Mouse (Mus musculus): Measurements from ENCODE around the gene Kmt2d.
A peak's percentile ranks its signal among the peaks of the same experiment; 100 is the strongest.

Kmt2d gene

DNA sequence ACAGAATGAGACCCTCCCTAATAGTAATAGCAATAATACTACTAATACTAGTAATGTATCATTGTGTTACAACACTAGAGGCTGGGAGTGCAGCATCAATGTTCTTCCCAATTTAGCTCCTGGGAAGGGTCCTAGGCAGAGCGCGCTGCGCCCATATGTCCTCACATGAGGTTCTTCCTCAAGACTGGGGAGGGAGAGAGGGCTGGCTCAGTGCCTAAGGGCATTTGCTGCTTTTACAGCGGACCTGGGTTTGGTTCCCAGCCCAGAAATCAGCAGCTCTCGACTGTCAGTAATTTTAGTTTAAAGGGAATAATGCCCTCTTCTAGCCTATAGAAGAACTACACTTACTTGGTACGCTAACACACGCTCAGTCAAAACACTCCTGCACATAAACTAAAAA lies 16.5 kb upstream of the Kmt2d start:
- no peak for DNase-seq (ENCODE audit: low spot score in 2 of 2)

- DNase-seq (ENCODE audit: low spot score in 2 of 2): no peak
These were observed 15.8 kb upstream of the Kmt2d start for GRCm38 (mm10) chr15:98886667-98887387.

DNA sequence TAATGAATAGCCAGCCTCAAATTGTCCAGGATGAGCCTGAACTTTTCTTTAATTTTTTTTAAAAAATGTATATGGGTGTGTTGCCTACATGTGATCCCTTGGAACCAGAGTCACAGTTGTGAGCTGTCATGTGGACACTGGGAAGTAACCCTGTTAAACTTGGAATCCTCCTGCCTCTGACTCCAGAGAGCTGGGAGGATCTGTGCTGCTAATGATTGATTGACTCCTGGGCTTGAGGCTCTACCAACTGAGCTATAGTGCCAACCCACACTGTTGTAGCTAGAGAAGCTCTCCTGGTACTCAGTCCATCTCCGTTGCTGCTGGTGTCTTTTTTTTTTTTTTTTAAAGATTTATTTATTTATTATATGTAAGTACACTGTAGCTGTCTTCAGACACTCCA lies 13.1 kb upstream of the Kmt2d start:
- DNase-seq (ENCODE audit: low spot score in 2 of 2): no peak

DNA sequence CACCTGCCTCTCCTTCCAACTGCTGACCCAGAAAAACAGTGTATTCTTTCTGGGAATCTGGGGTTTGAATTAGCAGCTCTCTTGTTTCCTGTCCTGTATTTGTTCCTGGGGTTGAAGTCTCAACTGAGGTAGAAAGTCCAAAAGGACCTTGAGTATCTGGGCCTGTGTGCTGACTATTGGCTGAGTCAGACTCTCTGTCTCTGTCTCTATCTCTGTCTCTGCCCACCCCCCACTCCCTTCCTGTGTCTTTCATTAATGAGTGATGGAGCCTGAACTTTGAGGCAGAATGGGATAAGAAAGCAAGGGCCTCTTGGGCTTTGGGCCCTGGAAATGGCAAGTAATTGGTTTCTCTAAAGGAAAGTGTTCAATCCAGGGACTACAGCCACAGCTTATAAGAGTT lies 12.7 kb upstream of the Kmt2d start:
- no peak for DNase-seq (ENCODE audit: low spot score in 2 of 2)

- no peak for DNase-seq (ENCODE audit: low spot score in 2 of 2)
These were observed 10.6 kb upstream of the Kmt2d start for GRCm38 (mm10) chr15:98881656-98882008.

DNA sequence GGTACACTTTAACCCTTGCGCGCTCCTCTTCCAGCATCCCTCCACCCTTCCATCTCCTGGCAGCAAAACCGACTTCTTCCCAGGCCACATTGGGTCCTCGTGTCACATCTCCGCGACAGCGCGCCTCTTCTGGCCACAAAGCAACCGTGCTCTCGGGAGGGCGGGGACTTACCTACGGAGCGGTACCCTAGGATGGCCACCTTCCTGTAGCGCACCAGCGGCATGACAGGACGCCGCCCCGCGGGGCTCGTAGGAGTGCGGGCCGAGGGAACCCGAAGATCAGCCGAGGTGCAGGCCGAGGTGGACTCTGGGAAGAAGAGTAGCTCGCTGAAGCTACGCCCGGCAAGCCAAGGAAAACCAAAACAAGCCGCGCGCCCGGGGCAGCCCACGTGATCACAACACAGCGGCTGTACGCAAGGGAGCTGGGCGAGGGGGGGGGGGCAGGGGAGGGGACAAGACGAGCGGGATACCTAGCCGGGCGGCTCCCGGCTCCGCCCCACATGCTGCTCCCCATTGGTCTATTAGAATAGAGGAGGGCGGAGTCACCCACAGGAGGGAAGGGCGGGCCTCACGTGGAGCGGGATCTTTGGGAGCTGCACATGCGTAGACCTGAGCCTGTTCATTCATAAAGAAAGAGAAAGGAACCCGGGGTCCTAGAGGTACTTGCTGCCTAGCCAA lies 10.1 kb upstream of the Kmt2d start:
- DNase-seq (ENCODE audit: low spot score in 2 of 2): peak; percentile 71 to 77

- peak in 1 of 2 experiments; percentile 48 for DNase-seq (ENCODE audit: low spot score in 2 of 2)
These were observed 6.3 kb upstream of the Kmt2d start for GRCm38 (mm10) chr15:98877331-98877730.

GRCm38 (mm10) chr15:98871916-98872888 lies 1.2 kb upstream of the Kmt2d start:
- DNase-seq (ENCODE audit: low spot score in 2 of 2): peak; percentile 94 to 96

GRCm38 (mm10) chr15:98870179-98871069 lies 580 bp downstream of the Kmt2d start:
- no peak for DNase-seq (ENCODE audit: low spot score in 2 of 2)

- DNase-seq (ENCODE audit: low spot score in 2 of 2): no peak
These were observed 1.4 kb downstream of the Kmt2d start for GRCm38 (mm10) chr15:98869342-98870178.

DNA sequence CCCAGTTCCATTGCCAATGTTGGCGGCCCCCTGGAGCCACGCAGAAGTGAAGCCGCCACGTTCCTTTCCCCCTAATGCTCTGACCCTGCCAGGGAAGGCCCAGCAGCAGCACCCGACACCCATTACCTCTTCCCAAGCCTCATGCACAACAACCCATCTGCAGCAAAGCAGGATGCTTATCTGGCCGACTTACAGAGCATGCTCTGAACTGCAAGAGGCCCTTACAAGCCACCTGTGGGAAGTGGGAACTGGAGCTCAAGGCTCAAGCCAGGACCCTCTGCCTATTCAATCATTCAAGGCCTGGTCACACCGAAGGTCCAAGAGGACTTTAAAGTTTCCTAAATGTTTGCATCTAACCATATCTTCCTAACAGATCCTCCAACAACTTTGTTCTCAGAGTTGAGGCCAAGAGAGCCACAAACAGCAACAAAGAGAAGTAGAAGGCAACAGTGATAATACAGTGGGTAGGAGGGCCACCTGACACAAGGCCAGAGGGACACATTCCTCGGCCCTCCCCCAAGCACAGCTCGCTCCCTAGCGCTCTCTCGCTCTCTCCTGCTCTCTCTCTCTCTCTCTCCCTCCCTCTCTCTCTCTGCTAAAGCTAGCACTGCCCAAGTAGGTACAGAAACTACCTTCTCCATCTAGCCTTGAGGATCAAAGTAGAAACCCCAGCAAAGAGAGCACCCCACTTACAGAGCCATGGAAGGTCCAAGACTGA lies 2.5 kb downstream of the Kmt2d start:
- no peak for DNase-seq (ENCODE audit: low spot score in 2 of 2)

- DNase-seq (ENCODE audit: low spot score in 2 of 2): peak in 1 of 2 experiments; percentile 37
These were observed 3.7 kb downstream of the Kmt2d start for GRCm38 (mm10) chr15:98867321-98867720.

- DNase-seq (ENCODE audit: low spot score in 2 of 2): no peak
These were observed 4.5 kb downstream of the Kmt2d start for GRCm38 (mm10) chr15:98866501-98866900.

DNA sequence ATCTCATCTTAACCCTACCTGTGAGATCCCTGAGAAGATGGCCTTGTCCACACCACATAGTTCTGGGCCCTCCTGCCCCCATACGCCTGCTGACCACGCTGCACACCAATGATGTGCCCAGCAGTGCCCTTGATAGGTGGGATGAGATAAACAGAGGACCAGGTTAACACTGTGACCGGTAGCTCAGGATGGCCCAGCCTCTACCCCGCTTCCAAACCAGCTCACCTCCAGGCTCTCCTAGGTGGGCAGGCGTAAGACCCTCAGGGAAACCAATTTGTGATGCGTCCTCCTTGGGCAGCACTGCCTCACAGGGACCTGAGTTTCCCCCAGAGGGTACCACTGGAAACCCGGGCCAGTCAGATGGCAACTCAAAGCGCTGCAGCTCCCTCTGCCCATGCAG lies 5.2 kb downstream of the Kmt2d start:
- no peak for DNase-seq (ENCODE audit: low spot score in 2 of 2)

DNA sequence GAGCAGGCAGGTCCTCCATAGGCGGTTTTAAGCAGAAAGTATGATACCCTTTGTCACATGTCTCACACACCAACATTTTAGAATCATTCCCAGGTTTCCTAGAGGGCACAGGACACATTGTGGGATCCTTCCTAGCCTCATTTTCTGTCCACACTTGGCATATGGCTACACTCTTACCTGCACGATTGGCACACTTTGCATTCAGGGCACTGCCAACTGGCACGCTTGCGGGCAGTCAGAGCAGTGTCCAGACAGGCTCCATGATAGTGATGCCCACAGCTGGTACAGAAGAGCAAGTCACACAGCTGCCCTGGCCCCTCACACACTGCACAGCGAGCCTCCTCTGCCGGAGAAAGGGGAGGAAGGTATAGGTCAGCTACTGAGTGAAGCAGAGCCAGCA lies 6.1 kb downstream of the Kmt2d start:
- no peak for DNase-seq (ENCODE audit: low spot score in 2 of 2)

DNA sequence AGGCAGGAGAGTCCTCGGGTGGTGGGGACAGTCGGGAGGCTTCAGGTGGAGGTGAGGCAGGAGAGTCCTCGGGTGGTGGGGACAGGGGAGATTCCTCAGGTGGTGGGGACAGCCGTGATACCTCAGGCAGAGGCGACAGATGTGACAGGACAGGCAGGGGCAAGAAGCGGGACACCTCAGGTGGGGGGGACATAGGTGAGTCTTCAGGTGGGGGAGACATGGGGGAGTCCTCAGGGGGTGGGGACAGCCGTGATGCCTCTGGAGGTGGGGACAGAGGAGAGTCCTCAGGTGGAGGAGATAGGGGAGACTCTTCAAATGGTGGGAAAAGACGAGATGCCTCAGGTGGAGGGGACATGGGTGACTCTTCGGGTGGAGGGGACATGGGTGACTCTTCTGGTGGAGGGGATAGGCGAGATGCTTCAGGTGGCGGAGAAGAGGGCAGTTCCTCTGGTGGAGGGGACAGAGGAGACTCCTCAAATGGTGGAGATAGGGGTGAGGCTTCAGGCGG lies 7.5 kb downstream of the Kmt2d start:
- no peak for DNase-seq (ENCODE audit: low spot score in 2 of 2)

- DNase-seq (ENCODE audit: low spot score in 2 of 2): no peak
These were observed 9.1 kb downstream of the Kmt2d start for GRCm38 (mm10) chr15:98861701-98862410.

GRCm38 (mm10) chr15:98860921-98861320 lies 10.1 kb downstream of the Kmt2d start:
- no peak for DNase-seq (ENCODE audit: low spot score in 2 of 2)

Measured in frontal cortex, postnatal 25 days (tissue).